Mouse (Mus musculus) MEL (cell line): ENCODE data around the gene Hes1.

Experiments
- CTCF ChIP-seq, 3 experiments: IDR thresholded peaks in 2 of 3; conservative IDR thresholded peaks in 1 of 3; 2 replicates each; pipeline ENCODE4 v1.5.1; 2011 to 2012; ENCODE audit warnings: low read length in 3 of 3, low read depth in 2 of 3, mild to moderate bottlenecking in 2 of 3, improper control_type of control experiment in 1 of 3, inconsistent platforms in 1 of 3, mixed read lengths in 1 of 3, moderate library complexity in 1 of 3; ENCODE audit not compliant: control insufficient read depth in 1 of 3, insufficient read depth in 1 of 3, poor library complexity in 1 of 3, severe bottlenecking in 1 of 3
- ELF1 ChIP-seq: IDR thresholded peaks from 2 replicates; pipeline ENCODE4 v1.6.1; 2014; ENCODE audit warnings: low read depth, mild to moderate bottlenecking, inconsistent platforms, low read length, improper control_type of control experiment, moderate library complexity
- EP300 ChIP-seq, 2 experiments: IDR thresholded peaks; 2 replicates each; pipeline ENCODE4 v1.6.1; 2011; ENCODE audit warnings: improper control_type of control experiment in 2 of 2, low read length in 2 of 2, low read depth in 1 of 2, mild to moderate bottlenecking in 1 of 2
- HCFC1 ChIP-seq: IDR thresholded peaks from 2 replicates; pipeline ENCODE4 v1.6.1; 2012; ENCODE audit warnings: low read depth, mild to moderate bottlenecking, inconsistent platforms, low read length, improper control_type of control experiment, moderate library complexity
- MAX ChIP-seq: IDR thresholded peaks from 2 replicates; pipeline ENCODE4 v1.6.1; 2011; ENCODE audit warnings: low read length, improper control_type of control experiment
- MAZ ChIP-seq: IDR thresholded peaks from 2 replicates; pipeline ENCODE4 v1.6.1; 2012; ENCODE audit warnings: low read depth, mild to moderate bottlenecking, inconsistent platforms, low read length, improper control_type of control experiment
- MYC ChIP-seq: IDR thresholded peaks from 2 replicates; pipeline ENCODE4 v1.6.1; 2011; ENCODE audit warnings: low read depth, mild to moderate bottlenecking, low read length, improper control_type of control experiment, moderate library complexity
- POLR2A ChIP-seq, 2 experiments: IDR thresholded peaks; 2 replicates each; pipeline ENCODE4 v1.6.1; 2011 to 2012; ENCODE audit warnings: low read length in 2 of 2, mild to moderate bottlenecking in 2 of 2, control low read depth in 1 of 2, improper control_type of control experiment in 1 of 2, low read depth in 1 of 2, moderate library complexity in 1 of 2; ENCODE audit not compliant: control insufficient read depth in 1 of 2, insufficient read depth in 1 of 2, poor library complexity in 1 of 2
- SIN3A ChIP-seq: IDR thresholded peaks from 2 replicates; pipeline ENCODE4 v1.6.1; 2012; ENCODE audit warnings: low read length, improper control_type of control experiment, inconsistent platforms
- TCF12 ChIP-seq: IDR thresholded peaks from 2 replicates; pipeline ENCODE4 v1.6.1; 2014; ENCODE audit warnings: low read depth, mild to moderate bottlenecking, inconsistent platforms, low read length, improper control_type of control experiment, moderate library complexity
- UBTF ChIP-seq: IDR thresholded peaks from 2 replicates; pipeline ENCODE4 v1.6.1; 2012; ENCODE audit warnings: low read depth, mild to moderate bottlenecking, inconsistent platforms, low read length, improper control_type of control experiment, moderate library complexity, borderline replicate concordance; ENCODE audit not compliant: insufficient read depth

GRCm38 (mm10) chr16:30068041-30069020, 4.1 kb downstream of the Hes1 start:
- TF ChIP-seq POLR2A (IDR thresholded peaks at IDR 0.05; ENCODE audit: control insufficient read depth in 1 of 2, insufficient read depth in 1 of 2, low read depth in 1 of 2, low read length in 2 of 2, poor library complexity in 1 of 2): no peak
- no peak for TF ChIP-seq CTCF (IDR thresholded peaks at IDR 0.05 in 2 of 3, conservative IDR thresholded peaks at IDR 0.05 in 1 of 3; ENCODE audit: control insufficient read depth in 1 of 3, insufficient read depth in 1 of 3, low read depth in 2 of 3, low read length in 3 of 3, poor library complexity in 1 of 3, severe bottlenecking in 1 of 3)
- no peak for TF ChIP-seq MAX
- TF ChIP-seq MYC: no peak
- TF ChIP-seq TCF12: no peak
- no peak for TF ChIP-seq ELF1
- no peak for TF ChIP-seq UBTF
- no peak for TF ChIP-seq MAZ
- no peak for TF ChIP-seq EP300 (IDR thresholded peaks at IDR 0.05; ENCODE audit: low read depth in 1 of 2, low read length in 2 of 2)
- no peak for TF ChIP-seq SIN3A
- no peak for TF ChIP-seq HCFC1
